Mouse (Mus musculus) testis, adult 2 months (tissue): ENCODE measurements around the gene Gm6993.

Source experiments
- CTCF ChIP-seq: fragments of 200-500 bp; IDR thresholded peaks from 2 replicates; pipeline ENCODE4 v1.5.1; 2012; ENCODE audit warnings: low read depth, mild to moderate bottlenecking, inconsistent platforms, low read length, moderate library complexity; ENCODE audit not compliant: control insufficient read depth, insufficient read depth, insufficient replicate concordance
- POLR2A ChIP-seq: fragments of 200-500 bp; IDR thresholded peaks from 2 replicates; pipeline ENCODE4 v1.6.1; 2012; ENCODE audit warnings: low read depth, mild to moderate bottlenecking, inconsistent platforms, low read length, moderate library complexity; ENCODE audit not compliant: control insufficient read depth

DNA sequence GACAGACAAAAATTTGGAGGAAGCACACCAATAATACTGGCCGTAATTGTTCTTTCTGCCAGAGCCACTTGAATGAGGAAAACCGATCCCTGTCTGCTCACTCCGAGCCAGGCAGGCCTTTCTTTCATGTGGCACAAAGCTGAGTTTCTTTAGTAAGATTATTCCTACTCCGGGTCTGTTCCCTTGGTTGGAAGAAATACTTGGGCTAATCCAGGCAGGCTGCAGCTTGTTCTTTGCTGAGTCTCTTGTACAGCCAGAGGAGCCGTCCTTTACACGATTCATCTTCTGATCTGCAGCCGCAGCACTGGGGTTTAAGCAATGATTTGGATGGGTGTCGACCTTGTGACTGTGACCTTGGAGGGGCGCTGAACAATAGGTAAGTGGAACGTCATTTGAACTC, 48.5 kb downstream of the Gm6993 start:
- TF ChIP-seq CTCF (no peak), POLR2A (no peak)
